Mouse (Mus musculus) stomach, embryonic 14.5 days (tissue): ENCODE measurements around the gene Gng2. TPM values are rescaled to one million over a fixed set of nuclear protein-coding genes. Genes with fewer than 3 reads are reported as not detected.

Experiments
- ATAC-seq: fragments of 200-750 bp; cut with Nextera tagmentation; 2 replicates; pipeline ENCODE4 v1.8.0; 2017; ENCODE audit warnings: low read depth, moderate TSS enrichment; ENCODE audit not compliant: insufficient number of reproducible peaks, insufficient read depth, low FRiP score
- H3K27ac ChIP-seq: fragments of 300-500 bp; sonication (generic); 2 replicates; pipeline ENCODE4 v1.5.1; 2014; ENCODE audit warnings: mild to moderate bottlenecking, low read length, moderate library complexity, mixed read lengths
- H3K27me3 ChIP-seq: fragments of 300-500 bp; sonication (generic); 2 replicates; pipeline ENCODE4 v1.6.1; 2014; ENCODE audit warnings: low read length, control low read depth, mixed read lengths; ENCODE audit not compliant: control insufficient read depth, insufficient read depth
- H3K36me3 ChIP-seq: fragments of 300-500 bp; sonication (generic); 2 replicates; pipeline ENCODE4 v1.6.1; 2014; ENCODE audit warnings: mild to moderate bottlenecking, control low read depth, low read length, moderate library complexity, mixed read lengths; ENCODE audit not compliant: control insufficient read depth, insufficient read depth
- H3K4me1 ChIP-seq: fragments of 300-500 bp; sonication (generic); 2 replicates; pipeline ENCODE4 v1.6.1; 2014; ENCODE audit warnings: low read length, control low read depth, mixed read lengths; ENCODE audit not compliant: control insufficient read depth, insufficient read depth
- H3K4me2 ChIP-seq: fragments of 300-500 bp; sonication (generic); replicated peaks from 2 replicates; pipeline ENCODE4 v1.6.1; 2014; ENCODE audit warnings: low read depth, low read length, control low read depth
- H3K4me3 ChIP-seq: fragments of 300-500 bp; sonication (generic); 2 replicates; pipeline ENCODE4 v1.5.1; 2014; ENCODE audit warnings: low read depth, low read length, control low read depth
- H3K9ac ChIP-seq: fragments of 300-500 bp; sonication (generic); replicated peaks from 2 replicates; pipeline ENCODE4 v1.6.1; 2014; ENCODE audit warnings: low read depth, mild to moderate bottlenecking, control low read depth, low read length, moderate library complexity, mixed read lengths
- H3K9me3 ChIP-seq: fragments of 300-500 bp; sonication (generic); 2 replicates; pipeline ENCODE4 v1.6.1; 2016; ENCODE audit warnings: low read depth, low read length, control low read depth; ENCODE audit not compliant: control insufficient read depth
- WGBS: fragments of 180-500 bp; shearing (Covaris S2); extraction: QIAGEN DNeasy Blood & Tissue Kit; methylation state at CpG from one replicate; pipeline ENCODE4 v1.1.7; 2014; 5-methylcytosine and 5-hydroxymethylcytosine counted together
- polyA plus RNA-seq: library from polyadenylated mRNA; unstranded; fragments of >200 nt; fragmentation: Nextera tagmentation; extraction: Ambion mirVana; gene quantifications from 2 replicates; pipeline ENCODE4 v1.2.1, GENCODE M21; 2014

The Gng2 gene
- polyA plus RNA-seq, 1 experiment from 2014 or later = 72.5 TPM

GRCm38 (mm10) chr14:19995943-19996342, 18.5 kb upstream of the Gng2 start:
- H3K27me3 ChIP-seq = no peaks in the 10 kb centered on the region
- no peak overlapping the region for H3K4me2 ChIP-seq
- H3K9me3 ChIP-seq = no peaks in the 10 kb centered on the region
- H3K36me3 ChIP-seq = no peaks in the 10 kb centered on the region
- no peak for ATAC-seq
- no peak overlapping the region for H3K27ac ChIP-seq
- no peaks in the 10 kb centered on the region for H3K4me1 ChIP-seq
- 78% methylated on average over 4 of the region's 4 CpGs for WGBS
- no peak overlapping the region for H3K9ac ChIP-seq
- no peak overlapping the region for H3K4me3 ChIP-seq

GRCm38 (mm10) chr14:19994068-19994467, 16.6 kb upstream of the Gng2 start:
- H3K4me1 ChIP-seq = no peaks in the 10 kb centered on the region
- H3K36me3 ChIP-seq = no peaks in the 10 kb centered on the region
- H3K4me2 ChIP-seq = no peak overlapping the region
- WGBS = 67% methylated on average over 5 of the region's 5 CpGs
- H3K9me3 ChIP-seq = no peaks in the 10 kb centered on the region
- no peak overlapping the region for H3K27ac ChIP-seq
- H3K4me3 ChIP-seq = no peak overlapping the region
- no peak for ATAC-seq
- no peaks in the 10 kb centered on the region for H3K27me3 ChIP-seq
- H3K9ac ChIP-seq = no peak overlapping the region

GRCm38 (mm10) chr14:19993570-19993883, 16.1 kb upstream of the Gng2 start:
- no peak overlapping the region for H3K9ac ChIP-seq
- no peak for ATAC-seq
- no peaks in the 10 kb centered on the region for H3K9me3 ChIP-seq
- H3K27ac ChIP-seq = no peak overlapping the region
- H3K4me1 ChIP-seq = no peaks in the 10 kb centered on the region
- H3K4me3 ChIP-seq = no peak overlapping the region
- no peak overlapping the region for H3K4me2 ChIP-seq
- H3K27me3 ChIP-seq = no peaks in the 10 kb centered on the region
- no peaks in the 10 kb centered on the region for H3K36me3 ChIP-seq
- 78% methylated on average over 3 of the region's 3 CpGs for WGBS

GRCm38 (mm10) chr14:19992873-19993569, 15.6 kb upstream of the Gng2 start:
- H3K27ac ChIP-seq = no peak overlapping the region
- no peak overlapping the region for H3K9ac ChIP-seq
- H3K4me3 ChIP-seq = no peak overlapping the region
- no peaks in the 10 kb centered on the region for H3K9me3 ChIP-seq
- no peaks in the 10 kb centered on the region for H3K36me3 ChIP-seq
- H3K27me3 ChIP-seq = no peaks in the 10 kb centered on the region
- WGBS = 85% methylated on average over 8 of the region's 8 CpGs
- H3K4me2 ChIP-seq = no peak overlapping the region
- ATAC-seq = no peak
- no peaks in the 10 kb centered on the region for H3K4me1 ChIP-seq

GRCm38 (mm10) chr14:19991861-19992260, 14.4 kb upstream of the Gng2 start:
- H3K9me3 ChIP-seq = no peaks in the 10 kb centered on the region
- no peaks in the 10 kb centered on the region for H3K27me3 ChIP-seq
- H3K4me1 ChIP-seq = peaks cover 5% of the 10 kb centered on the region
- no peak overlapping the region for H3K4me2 ChIP-seq
- no peak for ATAC-seq
- H3K36me3 ChIP-seq = no peaks in the 10 kb centered on the region
- 33% methylated on average over 3 of the region's 3 CpGs for WGBS
- no peak overlapping the region for H3K9ac ChIP-seq
- H3K27ac ChIP-seq = no peak overlapping the region
- no peak overlapping the region for H3K4me3 ChIP-seq

GRCm38 (mm10) chr14:19990436-19990993, 13.1 kb upstream of the Gng2 start:
- H3K4me1 ChIP-seq = peaks cover 19% of the 10 kb centered on the region
- H3K4me2 ChIP-seq = no peak overlapping the region
- ATAC-seq = no peak
- H3K36me3 ChIP-seq = no peaks in the 10 kb centered on the region
- peak overlapping the region; percentile 27; the same call in 1 of the 2 replicates for H3K27ac ChIP-seq
- H3K9me3 ChIP-seq = no peaks in the 10 kb centered on the region
- H3K4me3 ChIP-seq = no peak overlapping the region
- 70% methylated on average over 1 of the region's 1 CpGs for WGBS
- no peaks in the 10 kb centered on the region for H3K27me3 ChIP-seq
- H3K9ac ChIP-seq = no peak overlapping the region

- no peaks in the 10 kb centered on the region for H3K36me3 ChIP-seq
- no peak overlapping the region for H3K9ac ChIP-seq
- H3K9me3 ChIP-seq = no peaks in the 10 kb centered on the region
- H3K4me1 ChIP-seq = peaks cover 29% of the 10 kb centered on the region
- ATAC-seq = no peak
- H3K27me3 ChIP-seq = no peaks in the 10 kb centered on the region
- H3K27ac ChIP-seq = no peak overlapping the region
- H3K4me2 ChIP-seq = no peak overlapping the region
- WGBS = 80% methylated on average over 3 of the region's 3 CpGs
- no peak overlapping the region for H3K4me3 ChIP-seq
Measured at GRCm38 (mm10) chr14:19988410-19988809, 11.0 kb upstream of the Gng2 start.

GRCm38 (mm10) chr14:19987358-19987834, 10.0 kb upstream of the Gng2 start:
- H3K36me3 ChIP-seq = no peaks in the 10 kb centered on the region
- no peak overlapping the region for H3K9ac ChIP-seq
- H3K4me1 ChIP-seq = peaks cover 29% of the 10 kb centered on the region
- WGBS = 7% methylated on average over 8 of the region's 8 CpGs
- no peak for ATAC-seq
- no peaks in the 10 kb centered on the region for H3K9me3 ChIP-seq
- H3K4me3 ChIP-seq = peak overlapping the region; percentile 15
- H3K27me3 ChIP-seq = no peaks in the 10 kb centered on the region
- peak overlapping the region; percentile 87 for H3K27ac ChIP-seq
- peak overlapping the region; percentile 40 for H3K4me2 ChIP-seq
